Mouse (Mus musculus): ENCODE measurements at regions not wholly inside any gene's neighbourhood (a gene's known extent, or its start where the extent isn't known, plus 50 kb on each side); places are given as distances from the start of the nearest gene placed in this dataset.
"Not testable (repeated sequence)": the region's sequence is repeated elsewhere in the genome, so short reads cannot be mapped to it uniquely, and the experiment has no call there.

- intact Hi-C loops (cut with DNase I): no loop called here
Observed at GRCm38 (mm10) chr3:15016621-15017020, 130.5 kb downstream of the Car2 start.

- intact Hi-C loops (cut with DNase I): no loop called here
Observed at GRCm38 (mm10) chr3:15022773-15023172, 136.7 kb downstream of the Car2 start.

GRCm38 (mm10) chr3:15040866-15041528 is 154.9 kb downstream of the Car2 start:
- intact Hi-C loops (cut with DNase I): no loop called here

- intact Hi-C loops (cut with DNase I): no loop called here
Observed at GRCm38 (mm10) chr3:15053968-15054367, 167.9 kb downstream of the Car2 start.

- intact Hi-C loops (cut with DNase I): not testable (repeated sequence)
Observed at GRCm38 (mm10) chr3:15055516-15056256, 169.6 kb downstream of the Car2 start.

- intact Hi-C loops (cut with DNase I): not testable (repeated sequence)
Observed at GRCm38 (mm10) chr3:15056788-15057585, 170.9 kb downstream of the Car2 start.

- intact Hi-C loops (cut with DNase I): no loop called here
Observed at GRCm38 (mm10) chr3:15065681-15066080, 179.6 kb downstream of the Car2 start.

- intact Hi-C loops (cut with DNase I): no loop called here
Observed at GRCm38 (mm10) chr3:15068256-15068655, 182.2 kb downstream of the Car2 start.

- intact Hi-C loops (cut with DNase I): no loop called here
Observed at GRCm38 (mm10) chr3:15071030-15071883, 185.2 kb downstream of the Car2 start.

GRCm38 (mm10) chr3:15073405-15073804 is 187.3 kb downstream of the Car2 start:
- intact Hi-C loops (cut with DNase I): no loop called here

GRCm38 (mm10) chr3:15073847-15074246 is 187.8 kb downstream of the Car2 start:
- intact Hi-C loops (cut with DNase I): no loop called here

- intact Hi-C loops (cut with DNase I): no loop called here
Observed at GRCm38 (mm10) chr3:15074949-15075348, 188.9 kb downstream of the Car2 start.

GRCm38 (mm10) chr3:15090124-15090523 is 204.1 kb downstream of the Car2 start:
- intact Hi-C loops (cut with DNase I): loop anchor here (10.0 kb wide), 2 partner anchors 105 to 215 kb away; no protein-coding TSS in a partner anchor

- intact Hi-C loops (cut with DNase I): loop anchor here (10.0 kb wide), 2 partner anchors 96 to 224 kb away; no protein-coding TSS in a partner anchor
Observed at GRCm38 (mm10) chr3:15098206-15098817, 212.2 kb downstream of the Car2 start.

GRCm38 (mm10) chr3:15098981-15099380 is 212.9 kb downstream of the Car2 start:
- intact Hi-C loops (cut with DNase I): loop anchor here (10.0 kb wide), 2 partner anchors 96 to 224 kb away; no protein-coding TSS in a partner anchor

- intact Hi-C loops (cut with DNase I): no loop called here
Observed at GRCm38 (mm10) chr3:15105627-15106026, 219.6 kb downstream of the Car2 start.

GRCm38 (mm10) chr3:15106281-15106680 is 220.2 kb downstream of the Car2 start:
- intact Hi-C loops (cut with DNase I): no loop called here

GRCm38 (mm10) chr3:15107301-15107700 is 221.2 kb downstream of the Car2 start:
- intact Hi-C loops (cut with DNase I): no loop called here

- intact Hi-C loops (cut with DNase I): no loop called here
Observed at GRCm38 (mm10) chr3:15108239-15108934, 222.3 kb downstream of the Car2 start.

Data from adrenal gland (tissue).